ENCODE assay signal across 8 mouse cellular contexts in the genomic region with DNA sequence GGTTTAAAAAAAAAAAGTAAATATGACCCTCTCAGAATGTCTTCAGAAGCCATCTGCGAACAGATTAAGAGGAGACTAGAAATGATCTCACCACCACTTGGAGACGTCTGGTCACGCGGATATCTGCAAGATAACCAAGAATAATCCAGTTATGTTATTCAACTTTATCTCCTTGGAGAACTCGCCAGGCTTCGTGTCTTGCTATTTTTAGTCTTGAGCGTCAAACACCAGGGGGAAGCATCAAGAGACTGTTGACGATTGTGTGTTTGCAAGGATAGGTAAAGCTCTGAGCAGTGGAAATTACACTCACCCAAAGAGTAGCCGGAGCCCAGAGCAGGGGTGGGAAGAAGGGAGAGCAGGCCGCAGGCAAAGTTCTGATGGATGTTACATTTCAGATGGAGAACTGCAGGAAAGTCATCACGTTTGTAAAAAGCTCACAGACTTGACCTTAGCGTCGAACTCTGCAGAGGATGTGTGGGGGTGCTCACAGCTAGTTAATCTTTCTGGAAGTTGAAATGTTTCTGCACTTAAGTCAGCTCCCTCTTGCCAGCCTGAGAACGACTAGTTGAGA. TPM values are rescaled to one million over a fixed set of nuclear protein-coding genes. Genes with fewer than 3 reads are reported as not detected.
A peak's percentile ranks its signal among the peaks of the same experiment; 100 is the strongest.
DNase-seq lines count a peak whose midpoint lies in the region; ATAC-seq lines count a peak whose summit lies in the region.
"Had no signal": no experiment of that assay in that cellular context is flagged by ENCODE, and none has a peak within 500 bp of the region (broad histone marks: within the 10 kb centered on the region; RNA-seq: fewer than 3 reads in every experiment).

No protein-coding gene starts in this region.

- H3K4me1 ChIP-seq in kidney, embryonic 15.5 days: peaks cover 18% of the 10 kb centered on the region
- peaks cover 5% of the 10 kb centered on the region; the same call in 1 of the 2 replicates for H3K4me1 ChIP-seq in embryonic facial prominence, embryonic 14.5 days (ENCODE audit: control insufficient read depth, insufficient read depth, low read length)
- peaks cover 20 to 24% of the 10 kb centered on the region in 2 experiments for H3K4me1 ChIP-seq in heart, embryonic 14.5 days (ENCODE audit: control insufficient read depth in 2 of 2, insufficient read depth in 2 of 2, low read length in 2 of 2)
- 0 out of 2 replicates have a peak, but pooled peaks cover 8% of the 10 kb centered on the region for H3K4me1 ChIP-seq in limb, embryonic 15.5 days

- 41% methylated on average over 14 of the region's 14 CpGs for WGBS in kidney, embryonic 15.5 days
- WGBS in embryonic facial prominence, embryonic 14.5 days: 64% methylated on average over 14 of the region's 14 CpGs
- 4% methylated on average over 14 of the region's 14 CpGs for WGBS in heart, embryonic 14.5 days
- 62% methylated on average over 14 of the region's 14 CpGs for WGBS in limb, embryonic 15.5 days

- no peaks in the 10 kb centered on the region for H3K9me3 ChIP-seq in kidney, embryonic 15.5 days (replicated peaks)
- H3K9me3 ChIP-seq in embryonic facial prominence, embryonic 14.5 days (ENCODE audit: control insufficient read depth, low read length): no peaks in the 10 kb centered on the region
- no peaks in the 10 kb centered on the region for H3K9me3 ChIP-seq in heart, embryonic 14.5 days (ENCODE audit: control insufficient read depth, low read length)
- H3K9me3 ChIP-seq in limb, embryonic 15.5 days: no peaks in the 10 kb centered on the region

- no peak overlapping the region for H3K9ac ChIP-seq in kidney, embryonic 15.5 days
- H3K9ac ChIP-seq in embryonic facial prominence, embryonic 14.5 days (ENCODE audit: low read depth, low read length): no peak overlapping the region
- peak overlapping the region; percentile 41; the same call in 1 of the 2 replicates for H3K9ac ChIP-seq in heart, embryonic 14.5 days (ENCODE audit: low read length)
- no peak overlapping the region for H3K9ac ChIP-seq in limb, embryonic 15.5 days

- no peak for DNase-seq in kidney, adult 11 months
- DNase-seq in embryonic facial prominence, embryonic 14.5 days (ENCODE audit: low spot score): peak; percentile 19
- DNase-seq in thymus, postnatal 4 days: no peak
- no peak for DNase-seq in thymus, postnatal 25 days
- DNase-seq: adrenal gland, adult 2 months had no signal

- H3K4me3 ChIP-seq in kidney, embryonic 15.5 days (replicated peaks): no peak overlapping the region
- no peak overlapping the region for H3K4me3 ChIP-seq in embryonic facial prominence, embryonic 14.5 days (ENCODE audit: low read depth, low read length)
- no peak overlapping the region for H3K4me3 ChIP-seq in heart, embryonic 14.5 days (ENCODE audit: control insufficient read depth in 1 of 2, insufficient read depth in 1 of 2, low read depth in 1 of 2, low read length in 2 of 2)
- H3K4me3 ChIP-seq in limb, embryonic 15.5 days: no peak overlapping the region

- peak overlapping the region; percentile 29; the same call in 1 of the 2 replicates for H3K27ac ChIP-seq in kidney, embryonic 15.5 days
- H3K27ac ChIP-seq in embryonic facial prominence, embryonic 14.5 days (replicated peaks; ENCODE audit: low read depth, low read length): no peak overlapping the region
- peak overlapping the region; percentile 86 to 95 for H3K27ac ChIP-seq in heart, embryonic 14.5 days (replicated peaks in 1 of 2; ENCODE audit: control insufficient read depth in 1 of 2, insufficient read depth in 1 of 2, low read depth in 2 of 2, low read length in 2 of 2)
- H3K27ac ChIP-seq in limb, embryonic 15.5 days: peak overlapping the region; percentile 43; the same call in 1 of the 2 replicates

- no peaks in the 10 kb centered on the region for H3K27me3 ChIP-seq in kidney, embryonic 15.5 days
- H3K27me3 ChIP-seq in embryonic facial prominence, embryonic 14.5 days (replicated peaks; ENCODE audit: control insufficient read depth, insufficient read depth, low read length): no peaks in the 10 kb centered on the region
- H3K27me3 ChIP-seq in heart, embryonic 14.5 days (ENCODE audit: control insufficient read depth, insufficient read depth, low read length): no peaks in the 10 kb centered on the region
- H3K27me3 ChIP-seq in limb, embryonic 15.5 days: no peaks in the 10 kb centered on the region

- peak overlapping the region; percentile 33 for H3K4me2 ChIP-seq in kidney, embryonic 15.5 days
- H3K4me2 ChIP-seq in embryonic facial prominence, embryonic 14.5 days (ENCODE audit: low read depth, low read length): no peak overlapping the region
- H3K4me2 ChIP-seq in heart, embryonic 14.5 days (ENCODE audit: low read length): peak overlapping the region; percentile 27
- H3K4me2 ChIP-seq in limb, embryonic 15.5 days: no peak overlapping the region

- H3K36me3 ChIP-seq in kidney, embryonic 15.5 days: no peaks in the 10 kb centered on the region
- H3K36me3 ChIP-seq in embryonic facial prominence, embryonic 14.5 days (ENCODE audit: control insufficient read depth, insufficient read depth, low read length): no peaks in the 10 kb centered on the region
- no peaks in the 10 kb centered on the region for H3K36me3 ChIP-seq in heart, embryonic 14.5 days (ENCODE audit: control insufficient read depth, insufficient read depth, low read length)
- H3K36me3 ChIP-seq in limb, embryonic 15.5 days: no peaks in the 10 kb centered on the region

- ATAC-seq in kidney, embryonic 15.5 days (replicated peaks; ENCODE audit: low FRiP score): peak; percentile 62; the same call in 1 of the 2 replicates
- ATAC-seq in embryonic facial prominence, embryonic 14.5 days (ENCODE audit: low read depth): no peak
- peak; percentile 58; the same call in 1 of the 2 replicates for ATAC-seq in heart, embryonic 14.5 days (ENCODE audit: insufficient number of reproducible peaks, insufficient read depth, low FRiP score, low read depth)
- ATAC-seq in limb, embryonic 15.5 days (ENCODE audit: insufficient number of reproducible peaks, low FRiP score, low TSS enrichment, low read depth): no peak

RNA-seq across cellular contexts. Expression of a gene that starts 40.3 kb away (rescaled TPM):
- polyA plus RNA-seq in kidney, embryonic 15.5 days (2015; fragmentation: Nextera tagmentation; extraction: Ambion mirVana): 13.2 and 23.7 TPM in 2 replicates
- 86.6 and 105 TPM in 2 replicates for polyA plus RNA-seq in embryonic facial prominence, embryonic 14.5 days (2014; fragmentation: Nextera tagmentation; extraction: Ambion mirVana)
- polyA plus RNA-seq in heart, embryonic 14.5 days (2014; fragmentation: Nextera tagmentation; extraction: Ambion mirVana): 188 and 196 TPM in 2 replicates
- 83.4 and 124 TPM in 2 replicates for polyA plus RNA-seq in limb, embryonic 15.5 days (2015; fragmentation: Nextera tagmentation; extraction: Ambion mirVana)

Comparison
In these comparisons a context has a peak if more than half of its experiments do, and no peak if none do; other contexts are left out.
1. ATAC-seq: peak in kidney, embryonic 15.5 days (single experiment) and heart, embryonic 14.5 days (single experiment); none in embryonic facial prominence, embryonic 14.5 days (single experiment) and limb, embryonic 15.5 days (single experiment).
2. H3K4me2 ChIP-seq: peak in kidney, embryonic 15.5 days (single experiment) and heart, embryonic 14.5 days (single experiment); none in embryonic facial prominence, embryonic 14.5 days (single experiment) and limb, embryonic 15.5 days (single experiment).